Mouse (Mus musculus): ENCODE measurements around the gene Prodh2. TPM values are rescaled to one million over a fixed set of nuclear protein-coding genes. Genes with fewer than 3 reads are reported as not detected.

Prodh2 gene
- polyA plus RNA-seq (2017; shearing (Covaris generic)) = not detected

DNA sequence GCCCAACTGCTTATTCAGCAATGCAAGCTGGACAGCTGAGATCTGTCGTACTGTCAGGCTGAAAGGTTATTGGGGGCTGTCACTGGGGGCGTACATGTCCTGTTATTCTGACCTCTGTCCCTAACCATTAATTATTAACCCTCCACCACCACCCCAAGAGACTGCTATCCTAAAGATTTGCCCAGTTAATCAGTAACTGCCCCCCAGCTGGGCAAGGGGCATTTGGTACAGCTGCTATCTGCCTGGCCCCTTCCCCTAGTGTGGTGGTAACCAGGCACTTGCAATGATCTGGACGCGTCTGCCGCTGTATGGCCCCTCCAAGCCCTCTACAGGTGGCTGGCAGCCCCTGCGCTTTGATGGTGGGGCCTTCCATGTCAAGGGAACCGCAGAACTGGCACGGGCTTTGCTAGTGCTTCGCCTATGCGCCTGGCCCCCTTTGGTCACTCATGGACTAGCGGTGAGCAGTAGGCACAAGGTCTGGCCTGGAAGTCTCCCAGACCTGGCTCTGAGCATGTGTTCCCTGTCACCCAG, at the start of gene Prodh2:
Prodh2 (plus strand) TSS at position 222 of the 531 bp plus-strand sequence.

DNA sequence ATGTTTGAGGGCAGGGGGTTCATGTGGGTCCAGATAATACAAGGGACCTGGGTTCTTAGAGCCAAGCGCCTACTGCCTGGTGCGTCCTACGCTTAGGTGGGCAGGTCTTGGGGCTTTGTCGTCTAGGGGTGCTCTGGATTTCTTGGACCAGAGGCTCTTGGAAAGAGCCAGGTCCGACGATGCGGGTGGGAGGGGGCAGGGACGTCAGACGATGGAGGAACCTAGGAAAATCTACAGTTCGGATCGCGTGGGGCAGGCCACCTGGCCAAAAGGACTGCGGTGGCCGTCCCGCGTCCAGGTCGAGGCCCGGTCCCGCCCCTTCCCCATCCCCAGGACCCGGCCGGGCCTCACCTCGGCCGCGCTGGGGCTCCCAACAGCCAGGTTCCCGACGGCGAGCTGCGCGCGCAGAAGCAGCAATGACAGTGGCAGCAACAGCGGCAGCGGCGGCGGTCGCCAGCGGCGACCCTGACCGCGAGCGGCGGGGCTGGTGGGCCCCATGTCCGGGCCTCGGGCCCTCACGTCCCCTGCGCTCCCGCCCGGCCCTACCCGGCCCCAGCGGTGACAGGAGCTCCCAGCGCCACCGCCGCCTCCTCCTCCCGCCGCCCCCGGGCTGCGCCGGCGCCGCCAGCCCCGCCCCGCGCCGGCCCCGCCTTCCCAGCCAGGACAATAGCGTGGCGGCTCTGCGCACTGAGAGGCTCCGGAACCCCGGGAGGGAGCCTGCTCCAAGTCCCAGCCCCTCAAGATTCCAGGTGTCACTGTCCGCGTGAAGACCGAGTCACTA, 48.3 kb upstream of the Prodh2 start, which contains the start of gene Aplp1:
Aplp1 (minus strand) TSS at position 565 of the 781 bp plus-strand sequence.

DNA sequence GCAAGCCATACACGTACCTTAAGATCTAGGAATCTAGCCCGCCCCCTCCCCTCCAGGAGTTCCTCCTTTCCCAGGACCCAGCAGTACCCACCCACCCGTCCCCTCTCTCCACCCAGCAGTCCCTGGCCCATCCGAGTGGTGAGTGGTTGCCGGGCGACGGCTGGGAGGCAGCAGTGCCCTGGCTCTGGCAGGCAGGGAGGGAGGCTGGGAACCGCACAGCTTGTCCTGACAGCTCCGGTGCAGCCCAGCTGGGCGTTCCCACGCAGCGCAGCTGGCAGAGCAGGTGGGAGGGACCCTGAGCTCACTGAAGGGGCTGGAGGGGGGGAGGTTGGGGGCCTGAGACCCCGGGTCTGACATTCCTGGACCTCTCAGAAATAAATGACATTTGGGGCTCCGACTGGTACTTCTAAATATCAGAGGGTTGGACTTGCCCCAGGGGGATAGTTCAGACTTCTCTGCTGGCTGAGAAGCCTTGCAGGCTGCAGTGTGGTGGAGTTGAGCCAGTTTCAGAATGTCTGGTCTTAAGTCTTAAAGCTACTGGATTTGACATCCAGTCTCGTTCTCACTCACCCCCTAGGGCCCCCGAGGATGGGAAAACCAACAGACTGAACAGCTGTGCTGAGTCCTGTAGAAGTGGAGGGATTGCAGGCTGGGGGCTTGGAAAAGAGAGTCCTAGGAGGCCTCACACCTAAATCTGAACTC, 35.6 kb upstream of the Prodh2 start, which contains the start of the genes Kirrel2 and Nphs1:
Kirrel2 (minus strand) TSS at position 62 of the 702 bp plus-strand sequence.
Nphs1 (plus strand) TSS at position 687 of the 702 bp plus-strand sequence.

DNA sequence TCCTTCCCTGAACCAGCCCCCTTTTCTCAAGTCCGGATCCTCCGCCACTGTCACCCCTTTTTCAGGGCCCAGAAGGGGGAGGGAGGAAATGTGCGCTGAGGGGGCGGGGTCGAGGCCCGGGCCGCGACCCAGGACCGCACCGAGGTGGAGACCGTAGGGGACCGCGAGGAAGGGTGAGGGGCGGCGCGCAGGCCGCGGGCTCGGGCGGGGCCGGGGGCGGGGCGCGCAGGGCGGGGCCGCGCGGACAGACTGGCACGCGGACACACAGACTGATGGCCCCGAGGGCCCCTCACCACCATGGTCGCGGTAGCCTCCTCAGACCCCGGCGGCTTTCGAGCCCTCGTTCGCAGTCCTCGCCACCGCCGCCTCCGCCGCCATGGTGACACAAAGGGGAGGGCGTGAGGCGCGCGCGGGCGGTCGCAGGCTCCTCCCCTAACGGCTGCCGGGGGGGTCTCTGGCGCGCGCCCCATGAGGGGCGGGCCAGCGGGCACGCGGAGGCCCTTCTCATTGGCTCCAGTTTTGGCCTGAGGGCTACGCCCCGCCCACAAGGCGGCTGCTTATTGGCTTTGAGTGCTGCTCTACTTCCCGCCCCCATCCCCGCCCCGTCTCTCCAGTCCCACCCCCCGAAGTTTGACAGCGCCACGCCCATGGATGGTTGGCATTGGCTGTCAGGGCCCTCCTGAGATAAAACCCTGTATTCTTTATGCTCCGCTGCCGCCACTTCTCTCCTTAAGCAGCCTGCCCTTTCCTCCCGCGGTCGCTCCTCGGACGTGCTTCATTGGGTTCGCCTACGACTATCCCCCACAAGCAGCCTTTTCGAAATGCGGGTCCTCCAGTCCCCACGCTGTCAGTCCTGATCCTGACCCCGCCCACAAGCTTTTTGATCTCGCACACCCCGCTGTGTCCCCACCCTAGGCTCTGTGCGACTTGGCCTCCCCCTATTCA, 41.5 kb downstream of the Prodh2 start, which contains the start of gene Arhgap33:
Arhgap33 (minus strand) TSS at position 428 of the 945 bp plus-strand sequence.

DNA sequence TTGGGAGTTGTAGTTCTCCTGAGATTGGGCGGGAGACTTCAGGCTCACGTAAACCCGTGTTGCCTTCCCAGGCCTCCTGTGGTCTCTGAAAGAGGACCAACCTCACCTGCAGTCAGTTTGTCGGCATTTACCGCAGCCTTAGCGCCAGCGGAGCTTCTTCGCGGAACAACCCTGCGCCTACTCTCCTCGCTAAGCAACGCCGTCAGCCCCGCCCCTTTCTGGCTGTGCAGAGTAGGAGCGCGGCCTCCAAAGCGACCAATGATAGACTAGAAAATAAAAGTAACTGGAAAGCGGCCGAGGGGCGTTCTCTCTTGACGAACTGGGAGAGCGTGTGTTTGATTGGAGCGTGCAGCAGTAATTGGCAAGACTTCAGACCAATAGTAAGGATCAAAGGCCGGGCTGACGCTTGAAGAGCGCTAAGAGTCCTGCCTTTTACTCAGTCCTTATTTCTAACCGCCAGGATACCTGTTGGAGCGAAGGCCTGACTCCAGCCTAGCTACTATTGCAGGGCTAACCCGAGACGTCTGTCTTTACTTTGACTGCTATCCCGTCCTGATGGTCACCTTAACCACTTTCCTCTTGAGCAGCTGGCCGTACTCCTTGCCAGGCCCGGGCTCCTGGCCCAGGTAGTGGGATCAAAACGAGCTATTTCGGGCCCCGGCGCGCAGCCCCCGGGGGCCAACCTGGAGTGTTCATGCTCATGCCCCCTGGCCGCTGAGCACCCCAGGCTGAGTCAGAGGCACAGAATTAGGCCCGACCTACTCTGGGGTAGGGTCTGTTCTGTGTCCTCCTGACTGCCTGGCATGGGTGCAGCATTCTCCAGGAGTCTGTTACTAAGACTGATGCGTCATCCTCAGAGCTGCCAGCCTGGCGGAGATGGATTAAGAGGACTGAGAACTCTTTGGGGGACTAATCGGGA, 58.9 kb downstream of the Prodh2 start, which contains the start of the genes Hspb6 and Proser3:
Hspb6 (plus strand) TSS at position 77 of the 919 bp plus-strand sequence.
Proser3 (minus strand) TSS at position 198 of the 919 bp plus-strand sequence.

DNA sequence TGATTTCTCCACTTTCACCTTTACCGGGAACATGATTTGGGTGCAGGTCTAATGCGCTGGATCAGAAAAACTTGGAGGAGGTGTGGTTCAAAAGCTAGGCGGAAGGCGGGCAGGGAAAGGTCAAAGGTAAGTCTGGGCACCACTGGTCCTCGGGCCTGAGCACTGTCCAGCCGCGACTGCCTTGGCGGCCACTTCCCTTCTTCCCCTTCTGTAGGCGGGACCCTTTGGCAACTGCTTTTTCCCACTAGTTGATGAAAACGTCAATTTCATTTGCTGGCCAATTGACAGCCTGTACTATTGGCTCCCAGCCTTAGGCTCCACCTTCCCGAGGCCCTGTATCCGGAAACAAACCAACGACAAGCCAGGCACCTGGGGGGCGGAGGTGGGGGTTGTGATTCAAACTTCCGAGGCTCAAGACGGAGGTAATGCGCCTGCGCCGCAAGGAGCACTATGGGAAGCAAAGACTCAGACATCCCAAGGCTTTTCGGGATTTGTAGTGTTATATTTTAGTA, 66.1 kb downstream of the Prodh2 start, which contains the start of gene Lin37:
Lin37 (minus strand) TSS at position 396 of the 512 bp plus-strand sequence.

Other genes with a start within 250 kb of the Prodh2 start
- gene Thap8, start 213.5 kb upstream of the Prodh2 start, polyA plus RNA-seq (2017; shearing (Covaris generic)) = 0.39 TPM
- 5.4 TPM for gene Wdr62, start 213.2 kb upstream of the Prodh2 start, polyA plus RNA-seq (2017; shearing (Covaris generic))
- gene Clip3, start 201.9 kb upstream of the Prodh2 start, polyA plus RNA-seq (2017; shearing (Covaris generic)) = 3.3 TPM
- gene Alkbh6, start 184.9 kb upstream of the Prodh2 start, polyA plus RNA-seq (2017; shearing (Covaris generic)) = 168 TPM
- gene Syne4, start 178.8 kb upstream of the Prodh2 start, polyA plus RNA-seq (2017; shearing (Covaris generic)) = 15.5 TPM
- not detected for gene E130208F15Rik, start 171.9 kb upstream of the Prodh2 start, polyA plus RNA-seq (2017; shearing (Covaris generic))
- 64.6 TPM for gene Sdhaf1, start 169.7 kb upstream of the Prodh2 start, polyA plus RNA-seq (2017; shearing (Covaris generic))
- not detected for gene Lrfn3, start 130.8 kb upstream of the Prodh2 start, polyA plus RNA-seq (2017; shearing (Covaris generic))
- gene Tyrobp, start 79.9 kb upstream of the Prodh2 start, polyA plus RNA-seq (2017; shearing (Covaris generic)) = 5.5 TPM
- gene Hcst, start 73.8 kb upstream of the Prodh2 start, polyA plus RNA-seq (2017; shearing (Covaris generic)) = 409 TPM
- 99.8 TPM for gene Nfkbid, start 71.9 kb upstream of the Prodh2 start, polyA plus RNA-seq (2017; shearing (Covaris generic))
- gene Aplp1, start 48.1 kb upstream of the Prodh2 start, polyA plus RNA-seq (2017; shearing (Covaris generic)) = 17.8 TPM
- not detected for gene Kirrel2, start 35.9 kb upstream of the Prodh2 start, polyA plus RNA-seq (2017; shearing (Covaris generic))
- not detected for gene Nphs1, start 35.3 kb upstream of the Prodh2 start, polyA plus RNA-seq (2017; shearing (Covaris generic))
- gene Arhgap33, start 41.4 kb downstream of the Prodh2 start, polyA plus RNA-seq (2017; shearing (Covaris generic)) = 1.2 TPM
- 4.2 TPM for gene Hspb6, start 58.6 kb downstream of the Prodh2 start, polyA plus RNA-seq (2017; shearing (Covaris generic))
- gene Proser3, start 58.7 kb downstream of the Prodh2 start, polyA plus RNA-seq (2017; shearing (Covaris generic)) = 9.9 TPM
- 89.4 TPM for gene Lin37, start 66.2 kb downstream of the Prodh2 start, polyA plus RNA-seq (2017; shearing (Covaris generic))
- gene U2af1l4, start 69.7 kb downstream of the Prodh2 start, polyA plus RNA-seq (2017; shearing (Covaris generic)) = 47.2 TPM
- gene Gm49396, start 69.7 kb downstream of the Prodh2 start, polyA plus RNA-seq (2017; shearing (Covaris generic)) = 86.6 TPM
- 217 TPM for gene Psenen, start 70.0 kb downstream of the Prodh2 start, polyA plus RNA-seq (2017; shearing (Covaris generic))
- gene Igflr1, start 71.8 kb downstream of the Prodh2 start, polyA plus RNA-seq (2017; shearing (Covaris generic)) = 150 TPM
- 15.9 TPM for gene Kmt2b, start 95.1 kb downstream of the Prodh2 start, polyA plus RNA-seq (2017; shearing (Covaris generic))
- 11.7 TPM for gene Zbtb32, start 105.3 kb downstream of the Prodh2 start, polyA plus RNA-seq (2017; shearing (Covaris generic))
- 0.83 TPM for gene Upk1a, start 119.2 kb downstream of the Prodh2 start, polyA plus RNA-seq (2017; shearing (Covaris generic))
- gene Cox6b1, start 132.5 kb downstream of the Prodh2 start, polyA plus RNA-seq (2017; shearing (Covaris generic)) = 581 TPM
- gene Etv2, start 142.2 kb downstream of the Prodh2 start, polyA plus RNA-seq (2017; shearing (Covaris generic)) = not detected
- gene Rbm42, start 156.7 kb downstream of the Prodh2 start, polyA plus RNA-seq (2017; shearing (Covaris generic)) = 204 TPM
- 37.3 TPM for gene Haus5, start 171.4 kb downstream of the Prodh2 start, polyA plus RNA-seq (2017; shearing (Covaris generic))
- gene Pmis2, start 178.0 kb downstream of the Prodh2 start, polyA plus RNA-seq (2017; shearing (Covaris generic)) = not detected
- gene 2200002J24Rik, start 205.3 kb downstream of the Prodh2 start, polyA plus RNA-seq (2017; shearing (Covaris generic)) = not detected
- not detected for gene Atp4a, start 218.6 kb downstream of the Prodh2 start, polyA plus RNA-seq (2017; shearing (Covaris generic))
- gene Tmem147, start 235.9 kb downstream of the Prodh2 start, polyA plus RNA-seq (2017; shearing (Covaris generic)) = 116 TPM

Measured in CD4-positive, CD25-positive, alpha-beta regulatory T cell (primary cell).